Mouse (Mus musculus) midbrain, postnatal 0 days (tissue): ENCODE results near the gene Trip4. TPM values are rescaled to one million over a fixed set of nuclear protein-coding genes. Genes with fewer than 3 reads are reported as not detected.

Experiments used
- ATAC-seq: fragments of 200-750 bp; cut with Nextera tagmentation; 2 replicates; pipeline ENCODE4 v1.8.0; 2017; ENCODE audit warnings: moderate number of reproducible peaks, mild to moderate bottlenecking, moderate TSS enrichment, moderate library complexity; ENCODE audit not compliant: low FRiP score
- DNase-seq: peaks from one replicate; pipeline ENCODE4 v3.0.0-alpha.2; 2015; ENCODE audit warnings: low spot score
- H3K27ac ChIP-seq: fragments of 300-500 bp; sonication (generic); 2 replicates; pipeline ENCODE4 v1.5.1; 2014; ENCODE audit warnings: low read depth, mild to moderate bottlenecking, low read length, mixed read lengths
- H3K27me3 ChIP-seq: fragments of 300-500 bp; sonication (generic); 2 replicates; pipeline ENCODE4 v1.6.1; 2014; ENCODE audit warnings: low read length, control low read depth, mixed read lengths; ENCODE audit not compliant: insufficient read depth
- H3K36me3 ChIP-seq: fragments of 300-500 bp; sonication (generic); 2 replicates; pipeline ENCODE4 v1.6.1; 2014; ENCODE audit warnings: low read length, control low read depth, mixed read lengths; ENCODE audit not compliant: insufficient read depth
- H3K4me1 ChIP-seq: fragments of 300-500 bp; sonication (generic); 2 replicates; pipeline ENCODE4 v1.6.1; 2014; ENCODE audit warnings: mild to moderate bottlenecking, control low read depth, antibody characterized with exemption, low read length, mixed read lengths; ENCODE audit not compliant: insufficient read depth
- H3K4me2 ChIP-seq: fragments of 300-500 bp; sonication (generic); 2 replicates; pipeline ENCODE4 v1.6.1; 2014; ENCODE audit warnings: low read depth, mild to moderate bottlenecking, low read length, mixed read lengths; ENCODE audit not compliant: poor library complexity, severe bottlenecking
- H3K4me3 ChIP-seq: fragments of 300-500 bp; sonication (generic); 2 replicates; pipeline ENCODE4 v1.5.1; 2014; ENCODE audit warnings: low read depth, mild to moderate bottlenecking, low read length, moderate library complexity
- H3K9ac ChIP-seq: fragments of 300-500 bp; sonication (generic); replicated peaks from 2 replicates; pipeline ENCODE4 v1.6.1; 2014; ENCODE audit warnings: mild to moderate bottlenecking, low read length, moderate library complexity, mixed read lengths; ENCODE audit not compliant: poor library complexity, severe bottlenecking
- H3K9me3 ChIP-seq: fragments of 300-500 bp; sonication (generic); 2 replicates; pipeline ENCODE4 v1.6.1; 2016; ENCODE audit warnings: low read length, control low read depth
- CTCF ChIP-seq: IDR thresholded peaks from 2 replicates; pipeline ENCODE4 v1.5.1; 2016; ENCODE audit warnings: antibody characterized with exemption, mild to moderate bottlenecking
- WGBS: fragments of 180-500 bp; shearing (Covaris S2); extraction: QIAGEN DNeasy Blood & Tissue Kit; methylation state at CpG from one replicate; pipeline ENCODE4 v1.1.7; 2014; 5-methylcytosine and 5-hydroxymethylcytosine counted together
- polyA plus RNA-seq: library from polyadenylated mRNA; unstranded; fragments of >200 nt; fragmentation: Nextera tagmentation; extraction: Ambion mirVana; gene quantifications from 2 replicates; pipeline ENCODE4 v1.2.1, GENCODE M21; 2015
- total RNA-seq: library from RNA; depleted of rRNA; stranded (reverse); fragments of >200 nt; gene quantifications from 2 replicates; pipeline ENCODE4 v1.2.3, GENCODE M21; 2014

The Trip4 gene
- total and polyA plus RNA-seq, 2 experiments from 2014 or later = 25.6 to 32.1 TPM

DNA sequence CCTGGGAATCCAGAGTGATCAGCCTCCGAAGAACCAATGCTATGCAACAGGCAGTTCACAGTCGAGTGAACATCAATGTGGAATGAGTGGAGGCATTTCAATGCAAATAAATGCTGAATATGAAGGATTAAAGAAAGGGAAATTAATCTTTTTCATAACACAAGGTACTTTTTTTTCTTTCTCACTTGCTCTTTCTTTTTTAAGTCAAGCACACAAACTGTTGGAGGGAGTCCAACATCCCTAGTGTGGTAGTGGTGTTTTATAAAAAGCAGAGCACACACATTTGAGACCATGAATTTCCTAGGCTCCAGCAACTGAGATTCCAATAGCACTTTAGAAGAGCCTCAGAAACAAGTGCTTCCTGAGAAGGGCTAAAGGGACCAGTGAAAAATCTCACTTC is 76.6 kb downstream of the Trip4 start:
- Histone ChIP-seq H3K27ac (no peak overlapping the region), H3K9me3 (no peaks in the 10 kb centered on the region), H3K4me3 (no peak overlapping the region), H3K36me3 (no peaks in the 10 kb centered on the region; the same call in 1 of the 2 replicates), H3K4me2 (no peak overlapping the region), H3K4me1 (0 out of 2 replicates have a peak, but pooled peaks cover 5% of the 10 kb centered on the region), H3K9ac (no peak overlapping the region), H3K27me3 (no peaks in the 10 kb centered on the region)
- no peak for TF ChIP-seq CTCF
- no peak for ATAC-seq
- 8% methylated on average over 2 of the region's 2 CpGs for WGBS
- DNase-seq = no peak

DNA sequence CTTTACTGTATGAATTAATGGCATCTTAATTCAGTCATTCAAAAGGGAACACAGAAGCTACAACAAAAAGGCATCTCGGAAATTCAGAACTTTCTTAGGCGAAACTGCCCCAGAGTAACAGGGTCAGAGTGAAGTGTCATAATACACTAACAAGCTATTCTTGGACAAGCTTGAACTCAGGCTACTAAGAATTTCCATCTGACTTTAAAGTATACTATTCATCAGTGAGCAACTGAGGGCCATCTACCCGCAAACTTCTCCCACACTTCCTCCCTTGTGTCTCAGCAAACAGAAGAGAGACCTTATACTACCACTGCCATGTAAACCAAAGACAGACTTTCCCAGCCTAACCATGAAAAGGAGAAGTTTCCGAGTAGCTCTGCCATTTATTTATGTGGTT is 77.4 kb downstream of the Trip4 start:
- no peak for ATAC-seq
- WGBS = 58% methylated on average over 4 of the region's 4 CpGs
- Histone ChIP-seq H3K4me3 (no peak overlapping the region), H3K9ac (no peak overlapping the region), H3K4me1 (0 out of 2 replicates have a peak, but pooled peaks cover 5% of the 10 kb centered on the region), H3K27me3 (no peaks in the 10 kb centered on the region), H3K9me3 (no peaks in the 10 kb centered on the region), H3K4me2 (no peak overlapping the region), H3K36me3 (no peaks in the 10 kb centered on the region), H3K27ac (no peak overlapping the region)
- DNase-seq = no peak
- TF ChIP-seq CTCF = no peak

GRCm38 (mm10) chr9:65830255-65830654 is 78.3 kb downstream of the Trip4 start:
- no peak for TF ChIP-seq CTCF
- DNase-seq (no peak), ATAC-seq (no peak)
- WGBS = 75% methylated on average over 4 of the region's 4 CpGs
- Histone ChIP-seq H3K4me2 (no peak overlapping the region), H3K4me3 (no peak overlapping the region), H3K36me3 (no peaks in the 10 kb centered on the region), H3K27ac (no peak overlapping the region), H3K9me3 (no peaks in the 10 kb centered on the region), H3K9ac (no peak overlapping the region), H3K4me1 (peaks cover 11% of the 10 kb centered on the region), H3K27me3 (no peaks in the 10 kb centered on the region)

- Histone ChIP-seq H3K36me3 (no peaks in the 10 kb centered on the region), H3K27ac (no peak overlapping the region), H3K9me3 (no peaks in the 10 kb centered on the region), H3K9ac (no peak overlapping the region), H3K4me3 (no peak overlapping the region), H3K4me1 (peaks cover 11% of the 10 kb centered on the region), H3K4me2 (no peak overlapping the region), H3K27me3 (no peaks in the 10 kb centered on the region)
- peak; percentile 45 for DNase-seq
- WGBS = 90% methylated on average over 1 of the region's 2 CpGs
- TF ChIP-seq CTCF = peak; percentile 69
- ATAC-seq = no peak
Measured at GRCm38 (mm10) chr9:65829410-65829809, 79.2 kb downstream of the Trip4 start.

DNA sequence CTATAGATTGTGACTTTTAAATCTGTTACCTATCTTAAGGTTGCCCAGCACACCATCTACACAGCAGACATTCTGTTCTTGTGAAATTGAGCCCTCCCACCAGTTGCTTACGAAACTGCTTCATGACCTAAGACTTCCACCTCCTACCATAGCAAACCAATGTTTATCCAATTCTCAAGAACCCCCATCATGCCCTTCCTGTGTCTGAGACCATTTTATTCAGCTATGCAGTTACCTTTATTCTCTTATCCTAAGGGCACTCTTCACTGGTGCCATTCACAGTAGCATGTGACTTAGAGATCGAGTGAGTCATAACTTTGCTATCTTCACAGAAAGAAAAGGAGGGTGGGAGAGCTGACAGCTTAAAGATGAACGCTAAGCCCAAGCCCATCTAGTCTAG is 80.1 kb downstream of the Trip4 start:
- TF ChIP-seq CTCF = no peak
- no peak overlapping the region for H3K9ac ChIP-seq
- H3K27me3 ChIP-seq = no peaks in the 10 kb centered on the region
- H3K36me3 ChIP-seq = no peaks in the 10 kb centered on the region
- H3K4me1 ChIP-seq = peaks cover 19% of the 10 kb centered on the region
- ATAC-seq (no peak), DNase-seq (no peak)
- H3K9me3 ChIP-seq = no peaks in the 10 kb centered on the region
- H3K27ac ChIP-seq = no peak overlapping the region
- H3K4me3 ChIP-seq = no peak overlapping the region
- peak overlapping the region; percentile 59 for H3K4me2 ChIP-seq
- whole genome bisulfite sequencing = 58% methylated on average over 3 of the region's 3 CpGs

DNA sequence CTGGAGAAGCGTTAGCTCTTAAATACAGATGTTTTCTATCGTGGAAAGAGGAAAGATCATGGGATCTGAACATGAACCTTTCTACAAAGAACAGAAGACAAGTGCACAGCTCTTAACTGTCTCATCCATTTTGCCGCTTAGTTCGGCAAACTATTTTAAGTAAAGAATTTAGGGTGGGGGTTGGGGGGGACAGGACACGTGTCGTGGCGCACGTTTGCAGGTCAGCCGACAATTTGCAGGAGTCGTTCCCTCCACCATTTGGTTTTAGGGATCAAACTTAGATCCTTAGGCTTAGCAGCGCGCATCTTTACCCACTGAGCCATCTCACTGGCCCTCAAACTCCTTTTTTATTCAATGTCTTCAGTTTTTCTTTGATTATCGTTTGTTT is 80.6 kb downstream of the Trip4 start:
- no peak for TF ChIP-seq CTCF
- no peak for ATAC-seq
- peak overlapping the region; percentile 89; the same call in 1 of the 2 replicates for H3K9ac ChIP-seq
- peak overlapping the region; percentile 59 for H3K4me2 ChIP-seq
- H3K9me3 ChIP-seq = no peaks in the 10 kb centered on the region
- peak overlapping the region; percentile 89 for H3K4me3 ChIP-seq
- peaks cover 19% of the 10 kb centered on the region for H3K4me1 ChIP-seq
- H3K27me3 ChIP-seq = no peaks in the 10 kb centered on the region
- WGBS = 2% methylated on average over 13 of the region's 13 CpGs
- DNase-seq = no peak
- H3K36me3 ChIP-seq = no peaks in the 10 kb centered on the region
- no peak overlapping the region for H3K27ac ChIP-seq
